Comparison of ENCODE assay signal across 10 mouse cellular contexts in genomic region chr17:73008901-73009300, GRCm38 (mm10).
DNase-seq lines count a peak whose midpoint lies in the region; ATAC-seq and TF ChIP-seq lines count a peak whose summit lies in the region.
"Had no signal": no experiment of that assay in that cellular context is flagged by ENCODE, and none has a peak within 500 bp of the region (broad histone marks: within the 10 kb centered on the region; RNA-seq: fewer than 3 reads in every experiment).

No protein-coding gene starts in this region.

- no peak overlapping the region for H3K27ac ChIP-seq in midbrain, postnatal 0 days (ENCODE audit: low read depth, low read length)

- H3K27me3 ChIP-seq in Patski = no peaks in the 10 kb centered on the region
- H3K27me3 ChIP-seq in midbrain, postnatal 0 days (ENCODE audit: insufficient read depth, low read length) = no peaks in the 10 kb centered on the region

- no peak for ATAC-seq in Patski
- ATAC-seq in midbrain, postnatal 0 days (ENCODE audit: low FRiP score) = no peak

- peak; percentile 91 for TF ChIP-seq CTCF in Patski (IDR thresholded peaks at IDR 0.05)
- peak; percentile 62 for TF ChIP-seq CTCF in midbrain, postnatal 0 days (IDR thresholded peaks at IDR 0.05)

- H3K4me2 ChIP-seq in midbrain, postnatal 0 days (ENCODE audit: low read depth, low read length, poor library complexity, severe bottlenecking) = no peak overlapping the region

- H3K9me3 ChIP-seq in midbrain, postnatal 0 days (ENCODE audit: low read length) = no peaks in the 10 kb centered on the region

- no peak overlapping the region for H3K9ac ChIP-seq in midbrain, postnatal 0 days (replicated peaks; ENCODE audit: low read length, poor library complexity, severe bottlenecking)

- POLR2A ChIA-PET in Patski (lab: Charles Lee) = no interaction called here

- in situ Hi-C loops in Patski (cut with MboI; ENCODE audit: low pct_unique_long_range_greater_than_20kb) = loop anchor here (5.0 kb wide), 1 partner anchor 37 kb away; no protein-coding TSS in a partner anchor

- H3K36me3 ChIP-seq in midbrain, postnatal 0 days (ENCODE audit: insufficient read depth, low read length) = no peaks in the 10 kb centered on the region

- CTCF ChIA-PET in Patski (lab: Charles Lee) = interaction anchor here (0.7 to 2.7 kb wide), 10 partner anchors 12 to 161 kb away, joined by 3 to 8 read pairs (median 3); partner anchors contain the start of gene Lbh

- 60% methylated on average over 4 of the region's 4 CpGs for WGBS in midbrain, postnatal 0 days

- H3K4me1 ChIP-seq in midbrain, postnatal 0 days (ENCODE audit: insufficient read depth, low read length) = no peaks in the 10 kb centered on the region

- peak; percentile 34 to 54 for DNase-seq in left cerebral cortex, adult 18-20 months (ENCODE audit: low spot score in 2 of 2)
- DNase-seq in left cerebral cortex, adult 11 months (ENCODE audit: low spot score) = no peak
- no peak for DNase-seq in Patski (ENCODE audit: low read depth, low spot score)
- peak; percentile 18 for DNase-seq in cerebellum, adult 9-11 months
- DNase-seq in heart, adult 9 months (ENCODE audit: low spot score in 2 of 2) = peak; percentile 39 to 52
- peak; percentile 56 to 62 for DNase-seq in layer of hippocampus, postnatal 10 days (ENCODE audit: low spot score in 2 of 2)
- peak; percentile 26 for DNase-seq in midbrain, postnatal 0 days (ENCODE audit: low spot score)
- peak; percentile 40 to 48 for DNase-seq in thymus, postnatal 10 days (ENCODE audit: low spot score in 2 of 2)

- H3K4me3 ChIP-seq in midbrain, postnatal 0 days (ENCODE audit: low read depth, low read length) = no peak overlapping the region
- H3K4me3 ChIP-seq: erythroblast, embryonic 14.5 days; myocyte had no signal

Comparison
In these comparisons a context has a peak if more than half of its experiments do, and no peak if none do; other contexts are left out.
1. DNase-seq: peak in left cerebral cortex, adult 18-20 months (2 of 2), cerebellum, adult 9-11 months (single experiment), heart, adult 9 months (2 of 2), layer of hippocampus, postnatal 10 days (2 of 2), midbrain, postnatal 0 days (single experiment) and thymus, postnatal 10 days (2 of 2); none in left cerebral cortex, adult 11 months (single experiment) and Patski (single experiment).